Mouse (Mus musculus) liver, embryonic 14.5 days (tissue): ENCODE results near the gene 2310011J03Rik. TPM values are rescaled to one million over a fixed set of nuclear protein-coding genes. Genes with fewer than 3 reads are reported as not detected.

Experiments used
- ATAC-seq: fragments of 200-750 bp; cut with Nextera tagmentation; 2 replicates; pipeline ENCODE4 v1.8.0; 2017; ENCODE audit warnings: moderate number of reproducible peaks, mild to moderate bottlenecking, moderate library complexity; ENCODE audit not compliant: insufficient read depth
- DNase-seq, 3 experiments: peaks; one replicate each; pipeline ENCODE4 v3.0.0-alpha.2; 2012 to 2013; ENCODE audit warnings: low read depth in 3 of 3, low spot score in 3 of 3
- H3K27ac ChIP-seq: fragments of 300-500 bp; sonication (generic); 2 replicates; pipeline ENCODE4 v1.5.1; 2014; ENCODE audit warnings: moderate library complexity, mild to moderate bottlenecking, control low read depth, inconsistent platforms
- H3K27me3 ChIP-seq: fragments of 300-500 bp; sonication (generic); 2 replicates; pipeline ENCODE4 v1.6.1; 2014; ENCODE audit warnings: mild to moderate bottlenecking, low read length, moderate library complexity; ENCODE audit not compliant: control insufficient read depth, insufficient read depth
- H3K36me3 ChIP-seq: fragments of 300-500 bp; sonication (generic); replicated peaks from 2 replicates; pipeline ENCODE4 v1.6.1; 2014; ENCODE audit warnings: low read depth; ENCODE audit not compliant: control insufficient read depth, insufficient read depth
- H3K4me1 ChIP-seq, 2 experiments: fragments of 200-500 bp in 1 of 2; fragments of 300-500 bp in 1 of 2; sonication (generic) in 1 of 2; replicated peaks; 2 replicates each; pipeline ENCODE4 v1.6.1; 2012 to 2014; ENCODE audit warnings: antibody characterized with exemption in 1 of 2, inconsistent platforms in 1 of 2, low read length in 1 of 2; ENCODE audit not compliant: control insufficient read depth in 2 of 2, insufficient read depth in 2 of 2
- H3K4me2 ChIP-seq: fragments of 300-500 bp; sonication (generic); 2 replicates; pipeline ENCODE4 v1.6.1; 2014; ENCODE audit warnings: low read depth, mild to moderate bottlenecking, control low read depth, moderate library complexity
- H3K4me3 ChIP-seq, 2 experiments: fragments of 200-500 bp in 1 of 2; fragments of 300-500 bp in 1 of 2; sonication (generic) in 1 of 2; 2 replicates each; pipeline ENCODE4 v1.5.1; 2012 to 2014; ENCODE audit warnings: low read depth in 2 of 2, low read length in 2 of 2, mild to moderate bottlenecking in 2 of 2, control low read depth in 1 of 2, inconsistent platforms in 1 of 2, moderate library complexity in 1 of 2; ENCODE audit not compliant: insufficient read depth in 1 of 2
- H3K9ac ChIP-seq: fragments of 300-500 bp; sonication (generic); replicated peaks from 2 replicates; pipeline ENCODE4 v1.6.1; 2014; ENCODE audit warnings: mild to moderate bottlenecking, control low read depth, moderate library complexity
- H3K9me3 ChIP-seq: fragments of 300-500 bp; sonication (generic); 2 replicates; pipeline ENCODE4 v1.6.1; 2016; ENCODE audit warnings: low read length, mixed read lengths; ENCODE audit not compliant: control insufficient read depth
- CTCF ChIP-seq: IDR thresholded peaks from 2 replicates; pipeline ENCODE4 v1.5.1; 2016; ENCODE audit warnings: antibody characterized with exemption, low read depth, control low read depth
- EP300 ChIP-seq: IDR thresholded peaks from 2 replicates; pipeline ENCODE4 v1.6.1; 2016; ENCODE audit warnings: antibody characterized with exemption, low read depth
- WGBS: fragments of 180-500 bp; shearing (Covaris S2); extraction: QIAGEN DNeasy Blood & Tissue Kit; methylation state at CpG from one replicate; pipeline ENCODE4 v1.1.7; 2014; ENCODE audit not compliant: insufficient replicate concordance; 5-methylcytosine and 5-hydroxymethylcytosine counted together
- polyA plus RNA-seq, 2 experiments: library from polyadenylated mRNA; depleted of rRNA in 1 of 2; stranded (reverse) in 1 of 2; unstranded in 1 of 2; fragments of >200 nt; fragmentation: Nextera tagmentation in 1 of 2; extraction: Ambion mirVana in 1 of 2; gene quantifications; 2 replicates each; pipeline versions ENCODE4 v1.2.1 to v1.2.3; 2012 to 2014

2310011J03Rik gene
- polyA plus RNA-seq, 2 experiments: 24.3 to 29.5 TPM

DNA sequence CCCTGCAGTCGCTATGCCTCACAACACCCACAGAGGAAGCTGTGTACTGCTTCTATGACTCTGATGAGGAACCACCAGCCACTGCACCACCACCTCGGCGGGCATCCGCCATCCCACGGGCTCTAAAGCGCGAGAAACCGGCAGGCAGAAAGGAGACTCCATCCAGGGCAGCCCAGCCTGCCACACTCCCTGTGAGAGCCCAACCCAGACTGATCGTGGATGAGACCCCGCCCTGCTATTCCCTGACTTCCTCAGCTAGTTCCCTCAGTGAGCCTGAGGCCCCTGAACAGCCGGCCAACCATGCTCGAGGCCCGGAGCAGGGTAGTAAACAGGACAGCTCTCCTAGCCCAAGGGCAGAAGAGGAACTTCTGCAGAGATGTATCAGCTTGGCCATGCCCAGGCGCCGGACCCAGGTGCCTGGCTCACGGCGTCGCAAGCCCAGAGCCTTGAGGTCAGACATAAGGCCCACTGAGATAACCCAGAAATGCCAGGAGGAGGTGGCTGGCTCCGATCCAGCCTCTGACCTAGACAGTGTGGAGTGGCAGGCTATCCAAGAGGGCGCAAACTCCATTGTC, 6.6 kb downstream of the 2310011J03Rik start:
- no peak overlapping the region for H3K9ac ChIP-seq
- WGBS: 17% methylated on average over 20 of the region's 20 CpGs

DNA sequence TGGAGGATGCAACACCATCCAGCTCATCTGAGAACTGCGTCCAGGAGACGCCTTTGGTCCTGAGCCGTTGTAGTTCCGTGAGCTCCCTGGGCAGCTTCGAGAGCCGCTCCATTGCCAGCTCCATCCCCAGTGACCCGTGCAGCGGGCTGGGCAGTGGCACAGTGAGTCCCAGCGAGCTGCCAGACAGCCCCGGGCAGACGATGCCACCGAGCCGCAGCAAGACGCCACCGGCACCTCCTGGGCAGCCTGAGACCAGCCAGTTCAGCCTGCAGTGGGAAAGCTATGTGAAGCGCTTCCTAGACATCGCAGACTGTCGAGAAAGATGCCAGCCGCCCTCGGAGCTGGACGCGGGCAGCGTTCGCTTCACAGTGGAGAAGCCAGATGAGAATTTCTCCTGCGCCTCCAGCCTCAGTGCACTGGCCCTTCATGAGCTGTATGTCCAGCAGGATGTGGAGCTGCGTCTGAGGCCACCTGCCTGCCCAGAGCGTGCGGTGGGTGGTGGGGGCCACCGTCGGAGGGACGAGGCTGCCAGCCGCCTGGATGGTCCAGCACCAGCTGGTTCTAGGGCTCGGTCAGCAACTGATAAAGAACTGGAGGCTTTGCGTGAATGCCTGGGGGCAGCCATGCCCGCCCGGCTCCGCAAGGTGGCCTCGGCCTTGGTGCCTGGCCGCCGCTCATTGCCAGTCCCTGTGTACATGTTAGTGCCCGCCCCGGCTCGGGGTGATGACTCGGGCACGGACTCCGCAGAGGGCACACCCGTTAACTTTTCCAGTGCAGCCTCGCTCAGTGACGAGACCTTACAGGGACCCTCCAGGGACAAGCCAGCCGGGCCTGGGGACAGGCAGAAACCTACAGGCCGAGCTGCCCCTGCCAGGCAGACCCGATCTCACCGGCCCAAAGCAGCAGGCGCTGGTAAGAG, 7.5 kb downstream of the 2310011J03Rik start:
- TF ChIP-seq CTCF (no peak), EP300 (no peak)
- Histone ChIP-seq H3K9ac (no peak overlapping the region), H3K27me3 (peaks cover 63% of the 10 kb centered on the region), H3K9me3 (no peaks in the 10 kb centered on the region), H3K4me3 (no peak overlapping the region), H3K4me1 (peaks cover 9 to 15% of the 10 kb centered on the region in 2 experiments), H3K27ac (no peak overlapping the region), H3K36me3 (no peaks in the 10 kb centered on the region), H3K4me2 (no peak overlapping the region)
- DNase-seq (no peak), ATAC-seq (no peak)
- WGBS: 54% methylated on average over 54 of the region's 54 CpGs

More for the DNA sequence above, 6.6 kb downstream of the 2310011J03Rik start:
- no peak overlapping the region for H3K27ac ChIP-seq
- H3K4me2 ChIP-seq: no peak overlapping the region
- H3K36me3 ChIP-seq: peaks cover 6% of the 10 kb centered on the region; the same call in 1 of the 2 replicates
- TF ChIP-seq EP300 (no peak), CTCF (no peak)
- peaks cover 9 to 15% of the 10 kb centered on the region in 2 experiments for H3K4me1 ChIP-seq
- no peaks in the 10 kb centered on the region for H3K9me3 ChIP-seq
- ATAC-seq: no peak
- no peak for DNase-seq
- H3K27me3 ChIP-seq: peaks cover 62% of the 10 kb centered on the region
- no peak overlapping the region for H3K4me3 ChIP-seq

DNA sequence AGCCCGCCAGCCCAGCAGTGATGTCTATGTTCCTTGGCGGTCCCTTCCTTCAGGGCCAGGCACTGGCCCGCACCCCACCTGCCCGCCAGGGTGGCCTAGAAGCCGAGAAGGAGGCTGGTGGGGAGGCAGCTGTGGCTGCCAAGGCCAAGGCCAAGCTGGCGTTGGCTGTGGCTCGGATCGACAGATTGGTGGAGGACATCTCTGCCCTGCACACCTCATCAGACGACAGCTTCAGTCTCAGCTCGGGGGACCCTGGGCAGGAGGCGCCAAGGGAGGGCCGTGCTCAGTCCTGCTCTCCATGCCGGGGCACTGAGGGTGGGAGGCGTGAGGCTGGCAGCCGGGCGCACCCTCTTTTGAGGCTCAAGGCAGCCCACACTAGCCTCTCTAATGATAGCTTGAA, 8.8 kb downstream of the 2310011J03Rik start:
- TF ChIP-seq CTCF (no peak), EP300 (no peak)
- Histone ChIP-seq H3K27ac (no peak overlapping the region), H3K36me3 (no peaks in the 10 kb centered on the region), H3K4me1 (peaks cover 2 to 6% of the 10 kb centered on the region in 2 experiments; a peak in 2 of 4 replicates), H3K9me3 (no peaks in the 10 kb centered on the region), H3K4me3 (no peak overlapping the region), H3K27me3 (peaks cover 66% of the 10 kb centered on the region), H3K9ac (no peak overlapping the region), H3K4me2 (no peak overlapping the region)
- DNase-seq: no peak
- ATAC-seq: no peak
- 64% methylated on average over 16 of the region's 16 CpGs for WGBS

DNA sequence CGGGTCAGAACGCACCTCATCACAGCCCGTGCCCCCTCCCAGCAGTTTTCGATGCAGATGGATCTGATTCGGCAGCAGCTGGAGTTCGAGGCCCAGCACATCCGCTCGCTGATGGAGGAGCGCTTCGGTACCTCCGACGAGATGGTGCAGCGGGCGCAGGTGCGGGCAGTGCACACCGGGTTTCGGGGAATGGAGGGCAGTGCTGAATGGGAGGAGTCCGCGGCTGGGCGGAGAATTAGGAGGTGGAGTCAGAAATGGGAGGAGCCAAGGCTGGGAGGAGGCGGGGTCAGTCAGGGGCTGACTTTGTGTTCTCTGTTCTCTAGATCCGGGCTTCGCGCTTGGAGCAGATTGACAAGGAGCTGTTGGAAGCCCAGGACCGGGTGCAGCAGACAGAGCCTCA, 15.5 kb downstream of the 2310011J03Rik start:
- Histone ChIP-seq H3K9ac (no peak overlapping the region), H3K4me3 (no peak overlapping the region), H3K4me1 (no peaks in the 10 kb centered on the region), H3K27me3 (peaks cover 61% of the 10 kb centered on the region), H3K36me3 (no peaks in the 10 kb centered on the region), H3K9me3 (no peaks in the 10 kb centered on the region), H3K27ac (no peak overlapping the region), H3K4me2 (peak overlapping the region; percentile 43; the same call in 1 of the 2 replicates)
- 5% methylated on average over 25 of the region's 25 CpGs for WGBS
- ATAC-seq (peak; percentile 46; the same call in 1 of the 2 replicates), DNase-seq (no peak)
- TF ChIP-seq EP300 (no peak), CTCF (no peak)

DNA sequence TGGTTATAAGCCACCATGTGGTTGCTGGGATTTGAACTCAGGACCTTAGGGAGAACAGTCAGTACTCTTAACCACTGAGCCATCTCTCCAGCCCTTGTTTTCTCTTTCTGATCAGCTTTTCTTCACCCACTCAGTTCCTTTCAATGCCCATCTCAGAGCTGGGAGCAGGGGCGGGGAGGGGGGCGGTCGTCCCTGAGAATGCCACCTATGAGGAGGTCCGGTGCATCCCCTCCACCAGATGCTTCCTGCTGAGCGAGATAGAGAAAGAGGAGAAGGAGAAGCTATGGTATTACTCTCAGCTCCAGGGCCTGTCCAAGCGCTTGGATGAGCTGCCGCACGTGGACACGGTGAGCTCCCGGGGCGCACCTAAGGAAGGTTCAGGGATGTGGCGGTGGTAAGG, 15.9 kb downstream of the 2310011J03Rik start:
- no peak overlapping the region for H3K27ac ChIP-seq
- WGBS: 5% methylated on average over 12 of the region's 12 CpGs
- H3K4me1 ChIP-seq: no peaks in the 10 kb centered on the region
- H3K9me3 ChIP-seq: no peaks in the 10 kb centered on the region
- DNase-seq (no peak), ATAC-seq (no peak)
- no peak for TF ChIP-seq CTCF
- no peak for TF ChIP-seq EP300
- H3K27me3 ChIP-seq: peaks cover 65% of the 10 kb centered on the region
- H3K9ac ChIP-seq: no peak overlapping the region
- no peaks in the 10 kb centered on the region for H3K36me3 ChIP-seq
- peak overlapping the region; percentile 43; the same call in 1 of the 2 replicates for H3K4me2 ChIP-seq
- no peak overlapping the region for H3K4me3 ChIP-seq
